ENCODE assay signal across 15 mouse cellular contexts in the genomic region with DNA sequence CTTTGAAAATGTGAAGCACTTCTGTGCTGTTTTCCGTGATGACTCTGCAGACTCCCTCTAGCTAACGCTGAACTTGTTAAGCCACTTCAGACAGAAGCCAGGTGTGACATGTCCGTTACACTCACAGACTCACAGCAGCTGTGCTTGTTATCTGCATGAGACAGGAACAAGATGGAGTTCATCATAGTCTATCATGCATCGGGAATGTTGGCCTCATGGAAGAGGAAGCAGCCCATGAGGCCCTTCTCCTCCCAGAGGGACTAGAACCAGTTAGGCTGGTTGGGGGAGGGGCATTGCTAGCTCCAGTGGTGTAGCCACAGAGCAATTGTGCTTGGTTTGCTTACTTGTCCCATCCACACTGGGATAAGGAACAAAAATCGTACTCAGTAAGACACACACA.
DNase-seq lines count a peak whose midpoint lies in the region; ATAC-seq and TF ChIP-seq lines count a peak whose summit lies in the region.
"Had no signal": no experiment of that assay in that cellular context is flagged by ENCODE, and none has a peak within 500 bp of the region (broad histone marks: within the 10 kb centered on the region; RNA-seq: fewer than 3 reads in every experiment).

No protein-coding gene starts in this region.

- H3K27me3 ChIP-seq in lung, embryonic 14.5 days (ENCODE audit: insufficient read depth, low read length), result no peaks in the 10 kb centered on the region
- H3K27me3 ChIP-seq in stomach, embryonic 16.5 days (ENCODE audit: control insufficient read depth, insufficient read depth, low read length), result no peaks in the 10 kb centered on the region
- H3K27me3 ChIP-seq in midbrain, embryonic 10.5 days (ENCODE audit: low read depth, poor library complexity, severe bottlenecking), result no peaks in the 10 kb centered on the region
- H3K27me3 ChIP-seq: hindbrain, embryonic 15.5 days; midbrain, embryonic 12.5 days; Patski had no signal

- no peaks in the 10 kb centered on the region for H3K36me3 ChIP-seq in lung, embryonic 14.5 days (ENCODE audit: insufficient read depth)
- no peaks in the 10 kb centered on the region for H3K36me3 ChIP-seq in stomach, embryonic 16.5 days (ENCODE audit: control insufficient read depth, insufficient read depth, low read length)
- no peaks in the 10 kb centered on the region for H3K36me3 ChIP-seq in midbrain, embryonic 10.5 days
- H3K36me3 ChIP-seq: hindbrain, embryonic 15.5 days; midbrain, embryonic 12.5 days had no signal

- peak; percentile 96 for ATAC-seq in lung, embryonic 14.5 days (ENCODE audit: insufficient read depth)
- peak; percentile 58; the same call in 1 of the 2 replicates for ATAC-seq in stomach, embryonic 16.5 days (ENCODE audit: insufficient read depth, low FRiP score)
- ATAC-seq: Patski had no signal

- TF ChIP-seq CTCF in lung, embryonic 14.5 days (IDR thresholded peaks at IDR 0.05; ENCODE audit: low read depth), result no peak

- no peaks in the 10 kb centered on the region for H3K4me1 ChIP-seq in lung, embryonic 14.5 days (ENCODE audit: insufficient read depth)
- no peaks in the 10 kb centered on the region for H3K4me1 ChIP-seq in stomach, embryonic 16.5 days (ENCODE audit: control insufficient read depth, insufficient read depth, low read length)
- H3K4me1 ChIP-seq in midbrain, embryonic 10.5 days, result no peaks in the 10 kb centered on the region
- H3K4me1 ChIP-seq: hindbrain, embryonic 15.5 days; midbrain, embryonic 12.5 days had no signal

- DNase-seq in heart, adult 11 months, result peak; percentile 95
- no peak for DNase-seq in heart, postnatal 36 days
- peak; percentile 8 for DNase-seq in urinary bladder, postnatal 14 days (ENCODE audit: low spot score)
- no peak for DNase-seq in urinary bladder, postnatal 4 days (ENCODE audit: low spot score in 2 of 2)
- peak; percentile 92 for DNase-seq in lung, embryonic 14.5 days
- no peak for DNase-seq in cerebellum, adult 11-12 months
- DNase-seq in midbrain, embryonic 10.5 days (ENCODE audit: low spot score), result no peak
- DNase-seq: cerebellum, adult 2 months; gastrocnemius, postnatal 36 days; kidney, postnatal 14 days; thymus, postnatal 25 days had no signal

- no peak overlapping the region for H3K4me3 ChIP-seq in lung, embryonic 14.5 days (ENCODE audit: low read depth, low read length)
- no peak overlapping the region for H3K4me3 ChIP-seq in stomach, embryonic 16.5 days (replicated peaks; ENCODE audit: low read length)
- no peak overlapping the region for H3K4me3 ChIP-seq in midbrain, embryonic 10.5 days
- H3K4me3 ChIP-seq: hindbrain, embryonic 15.5 days; midbrain, embryonic 12.5 days had no signal

- H3K9me3 ChIP-seq in lung, embryonic 14.5 days (ENCODE audit: low read depth, low read length), result no peaks in the 10 kb centered on the region
- no peaks in the 10 kb centered on the region for H3K9me3 ChIP-seq in stomach, embryonic 16.5 days (replicated peaks; ENCODE audit: control insufficient read depth, low read length)
- peaks cover 7% of the 10 kb centered on the region for H3K9me3 ChIP-seq in midbrain, embryonic 10.5 days (replicated peaks)
- H3K9me3 ChIP-seq: hindbrain, embryonic 15.5 days had no signal

- intact Hi-C loops in heart, postnatal 36 days (cut with DNase I), result no loop called here

- no peak overlapping the region for H3K27ac ChIP-seq in lung, embryonic 14.5 days (ENCODE audit: low read depth)
- H3K27ac ChIP-seq in stomach, embryonic 16.5 days (ENCODE audit: low read length), result no peak overlapping the region
- no peak overlapping the region for H3K27ac ChIP-seq in midbrain, embryonic 10.5 days (replicated peaks)
- H3K27ac ChIP-seq: hindbrain, embryonic 15.5 days; midbrain, embryonic 12.5 days had no signal

- no peak overlapping the region for H3K9ac ChIP-seq in lung, embryonic 14.5 days
- H3K9ac ChIP-seq in stomach, embryonic 16.5 days (ENCODE audit: low read length), result no peak overlapping the region
- H3K9ac ChIP-seq: hindbrain, embryonic 15.5 days; midbrain, embryonic 12.5 days had no signal

- 20% methylated on average over 5 of the region's 5 CpGs for WGBS in lung, embryonic 14.5 days
- WGBS in stomach, embryonic 16.5 days, result 43% methylated on average over 5 of the region's 5 CpGs
- WGBS in midbrain, embryonic 10.5 days, result 88% methylated on average over 5 of the region's 5 CpGs

- no peak overlapping the region for H3K4me2 ChIP-seq in lung, embryonic 14.5 days
- H3K4me2 ChIP-seq in stomach, embryonic 16.5 days (ENCODE audit: low read depth, low read length), result no peak overlapping the region
- H3K4me2 ChIP-seq: hindbrain, embryonic 15.5 days; midbrain, embryonic 12.5 days had no signal

Comparison
In these comparisons a context has a peak if more than half of its experiments do, and no peak if none do; other contexts are left out.
1. DNase-seq: peak in heart, adult 11 months (single experiment), urinary bladder, postnatal 14 days (single experiment) and lung, embryonic 14.5 days (single experiment); none in heart, postnatal 36 days (0 of 2), urinary bladder, postnatal 4 days (0 of 2), cerebellum, adult 11-12 months (single experiment) and midbrain, embryonic 10.5 days (single experiment).